Mouse (Mus musculus) bone marrow macrophage, adult 2 months (primary cell): ENCODE data around the gene Nim1k.

ENCODE experiments used
- CTCF ChIP-seq: IDR thresholded peaks from 2 replicates; pipeline ENCODE4 v1.5.1; 2012; ENCODE audit warnings: low read depth, mild to moderate bottlenecking, low read length, moderate library complexity
- POLR2A ChIP-seq: IDR thresholded peaks from 2 replicates; pipeline ENCODE4 v1.6.1; 2012; ENCODE audit warnings: mild to moderate bottlenecking, low read depth, low read length, borderline replicate concordance

DNA sequence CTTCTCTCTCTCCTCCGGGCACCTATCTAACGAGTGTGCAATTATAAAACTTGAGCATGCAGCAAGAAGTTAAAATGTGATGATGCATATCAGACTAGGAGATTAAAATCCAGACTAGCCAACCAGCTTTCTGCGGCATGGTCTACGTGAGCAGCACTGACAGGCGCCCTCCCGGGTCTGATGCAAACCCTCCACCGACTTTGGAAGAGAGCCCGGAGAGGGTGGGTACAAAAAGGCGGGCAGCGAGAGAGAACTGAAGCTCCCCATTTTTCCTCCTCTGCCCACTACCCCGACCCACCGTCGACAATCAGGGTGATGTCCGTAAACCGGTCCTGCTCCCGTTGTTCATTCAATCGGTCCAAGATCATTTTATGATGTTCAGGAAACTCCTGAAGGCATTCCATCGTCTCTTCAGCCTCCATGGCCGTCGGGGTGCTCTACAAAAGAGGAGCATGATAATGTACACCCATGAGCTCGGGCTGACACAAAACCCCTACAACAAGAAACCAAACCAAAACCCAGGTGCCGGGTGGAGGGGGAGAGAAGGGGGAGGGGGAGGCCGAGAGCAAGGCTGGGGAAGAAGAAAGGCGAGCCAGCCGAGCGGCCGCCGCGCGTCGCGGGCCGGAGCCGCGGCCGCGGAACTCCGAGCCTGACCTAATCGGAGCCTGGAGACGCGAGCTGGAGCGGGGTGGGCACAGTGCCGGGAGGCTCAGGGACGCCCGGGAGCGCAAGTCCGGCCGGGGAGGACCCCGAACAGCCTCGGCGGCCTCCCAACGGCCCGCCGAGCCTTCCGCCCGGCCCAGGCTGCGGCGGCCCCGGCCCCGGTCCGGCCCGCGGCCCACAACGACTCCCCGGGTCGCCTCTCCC lies 34.4 kb upstream of the Nim1k start:
- no peak for TF ChIP-seq CTCF
- TF ChIP-seq POLR2A: no peak
